Mouse (Mus musculus) intestine, postnatal 0 days (tissue): ENCODE results near the gene Robo1. TPM values are rescaled to one million over a fixed set of nuclear protein-coding genes. Genes with fewer than 3 reads are reported as not detected.
"Not testable (repeated sequence)": the region's sequence is repeated elsewhere in the genome, so short reads cannot be mapped to it uniquely, and the experiment has no call there.

Source experiments
- ATAC-seq: fragments of 200-750 bp; cut with Nextera tagmentation; 2 replicates; pipeline ENCODE4 v1.8.0; 2017; ENCODE audit warnings: mild to moderate bottlenecking, moderate TSS enrichment, moderate library complexity
- H3K27ac ChIP-seq: fragments of 300-500 bp; sonication (generic); 2 replicates; pipeline ENCODE4 v1.5.1; 2014; ENCODE audit warnings: mild to moderate bottlenecking, low read depth, low read length, moderate library complexity
- H3K27me3 ChIP-seq: fragments of 300-500 bp; sonication (generic); replicated peaks from 2 replicates; pipeline ENCODE4 v1.6.1; 2014; ENCODE audit warnings: low read length, mixed read lengths; ENCODE audit not compliant: control insufficient read depth, insufficient read depth
- H3K36me3 ChIP-seq: fragments of 300-500 bp; sonication (generic); 2 replicates; pipeline ENCODE4 v1.6.1; 2014; ENCODE audit warnings: mild to moderate bottlenecking, moderate library complexity; ENCODE audit not compliant: control insufficient read depth, insufficient read depth
- H3K4me1 ChIP-seq: fragments of 300-500 bp; sonication (generic); replicated peaks from 2 replicates; pipeline ENCODE4 v1.6.1; 2014; ENCODE audit warnings: antibody characterized with exemption, low read length, mixed read lengths; ENCODE audit not compliant: control insufficient read depth, insufficient read depth
- H3K4me2 ChIP-seq: fragments of 300-500 bp; sonication (generic); replicated peaks from 2 replicates; pipeline ENCODE4 v1.6.1; 2014; ENCODE audit warnings: low read depth, mild to moderate bottlenecking, moderate library complexity
- H3K4me3 ChIP-seq: fragments of 300-500 bp; sonication (generic); 2 replicates; pipeline ENCODE4 v1.5.1; 2014; ENCODE audit warnings: low read depth, low read length
- H3K9ac ChIP-seq: fragments of 300-500 bp; sonication (generic); 2 replicates; pipeline ENCODE4 v1.6.1; 2014; ENCODE audit warnings: mild to moderate bottlenecking, low read depth, low read length
- H3K9me3 ChIP-seq: fragments of 300-500 bp; sonication (generic); 2 replicates; pipeline ENCODE4 v1.6.1; 2016; ENCODE audit warnings: mixed run types; ENCODE audit not compliant: control insufficient read depth
- CTCF ChIP-seq: sonication (generic); IDR thresholded peaks from 2 replicates; pipeline ENCODE4 v1.5.1; 2016; ENCODE audit warnings: low read depth, mild to moderate bottlenecking, control low read depth, antibody characterized with exemption, moderate library complexity
- WGBS: fragments of 180-500 bp; shearing (Covaris S2); extraction: QIAGEN DNeasy Blood & Tissue Kit; methylation state at CpG from one replicate; pipeline ENCODE4 v1.1.7; 2014; 5-methylcytosine and 5-hydroxymethylcytosine counted together
- polyA plus RNA-seq: library from polyadenylated mRNA; unstranded; fragments of >200 nt; fragmentation: Nextera tagmentation; extraction: Ambion mirVana; gene quantifications from 2 replicates; pipeline ENCODE4 v1.2.1, GENCODE M21; 2015

The Robo1 gene
- polyA plus RNA-seq, 1 experiment from 2014 or later: 2.7 TPM

DNA sequence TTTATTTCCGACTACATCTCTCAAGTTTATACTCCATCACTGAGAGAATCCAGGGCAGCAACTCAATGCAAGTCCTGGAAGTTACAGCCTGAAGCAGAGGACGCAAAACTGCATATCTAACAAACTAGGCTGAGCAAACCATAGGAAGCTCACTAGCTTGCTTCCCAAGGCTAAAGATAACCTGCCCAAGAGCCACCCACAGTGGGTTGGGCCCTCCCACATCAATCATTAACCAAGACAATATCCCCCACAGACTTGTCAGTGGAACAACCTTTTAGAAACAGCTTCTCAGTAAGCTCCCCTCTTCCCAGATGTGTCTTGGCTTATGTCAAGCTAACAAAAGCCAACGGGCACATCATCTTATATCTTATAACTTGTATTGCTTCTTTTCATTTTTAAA is 235.8 kb downstream of the Robo1 start:
- no peak overlapping the region for H3K9ac ChIP-seq
- no peak overlapping the region for H3K4me3 ChIP-seq
- no peaks in the 10 kb centered on the region for H3K4me1 ChIP-seq
- H3K9me3 ChIP-seq: no peaks in the 10 kb centered on the region
- WGBS: 36% methylated on average over 3 of the region's 3 CpGs
- no peak for ATAC-seq
- H3K27ac ChIP-seq: no peak overlapping the region
- no peaks in the 10 kb centered on the region for H3K36me3 ChIP-seq
- TF ChIP-seq CTCF: no peak
- no peak overlapping the region for H3K4me2 ChIP-seq
- no peaks in the 10 kb centered on the region for H3K27me3 ChIP-seq

DNA sequence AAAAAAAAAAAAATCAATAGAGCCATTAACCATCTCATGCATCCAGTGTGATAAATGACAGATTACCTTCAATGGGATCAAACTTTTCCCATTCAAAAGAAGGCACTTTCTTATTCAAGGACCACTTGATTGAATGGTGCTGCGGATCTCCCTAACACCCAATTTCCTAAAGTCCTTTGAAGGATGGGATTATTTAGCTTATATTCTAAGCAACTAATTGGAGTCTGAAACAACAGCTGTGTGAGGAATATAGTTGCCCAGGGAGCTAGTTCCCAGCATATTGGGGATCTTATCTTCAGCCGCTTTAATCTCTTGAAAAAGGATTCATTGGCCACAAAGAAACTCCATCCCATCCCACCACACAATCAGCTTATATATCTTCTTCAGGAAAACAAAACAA is 236.8 kb downstream of the Robo1 start:
- Histone ChIP-seq H3K36me3 (no peaks in the 10 kb centered on the region), H3K27ac (no peak overlapping the region), H3K4me2 (no peak overlapping the region), H3K4me3 (no peak overlapping the region), H3K27me3 (no peaks in the 10 kb centered on the region), H3K4me1 (no peaks in the 10 kb centered on the region), H3K9ac (no peak overlapping the region), H3K9me3 (no peaks in the 10 kb centered on the region)
- ATAC-seq: no peak
- TF ChIP-seq CTCF: no peak
- WGBS: 83% methylated on average over 2 of the region's 2 CpGs

DNA sequence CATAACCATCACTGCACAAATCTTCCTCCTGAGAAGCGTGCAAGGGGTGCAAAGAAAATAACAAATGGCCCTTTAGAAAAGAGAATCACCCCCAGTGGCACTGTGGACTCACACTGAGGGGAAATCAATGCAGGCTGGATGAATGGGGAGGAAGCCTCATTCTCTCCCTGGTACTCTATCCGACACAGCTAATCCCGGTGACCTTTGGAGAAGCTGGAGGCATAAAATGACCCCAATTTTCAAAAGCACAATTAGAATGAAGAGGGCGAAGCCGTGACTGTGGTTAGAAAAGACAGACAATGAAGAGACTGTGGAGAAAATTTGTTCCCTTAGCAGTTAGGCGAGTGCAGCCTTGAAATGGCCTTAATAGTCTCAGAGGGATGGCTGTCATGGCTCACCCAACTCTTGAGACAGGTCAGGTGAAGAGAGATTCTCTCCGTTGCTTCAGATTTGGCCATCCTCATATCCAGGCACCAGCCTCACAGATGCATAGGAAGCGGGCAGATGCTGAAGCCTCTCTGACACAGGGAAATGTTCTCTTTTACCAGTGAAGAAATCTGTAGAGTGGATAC is 243.7 kb downstream of the Robo1 start:
- Histone ChIP-seq H3K4me3 (no peak overlapping the region), H3K9ac (no peak overlapping the region), H3K9me3 (no peaks in the 10 kb centered on the region), H3K36me3 (no peaks in the 10 kb centered on the region), H3K27me3 (no peaks in the 10 kb centered on the region), H3K27ac (no peak overlapping the region), H3K4me2 (no peak overlapping the region), H3K4me1 (no peaks in the 10 kb centered on the region)
- 73% methylated on average over 8 of the region's 8 CpGs for WGBS
- TF ChIP-seq CTCF: no peak
- no peak for ATAC-seq

- Histone ChIP-seq H3K9ac (no peak overlapping the region), H3K9me3 (no peaks in the 10 kb centered on the region), H3K36me3 (no peaks in the 10 kb centered on the region), H3K4me3 (no peak overlapping the region), H3K4me2 (no peak overlapping the region), H3K4me1 (no peaks in the 10 kb centered on the region), H3K27me3 (no peaks in the 10 kb centered on the region), H3K27ac (no peak overlapping the region)
- no peak for TF ChIP-seq CTCF
- ATAC-seq: no peak
- 65% methylated on average over 5 of the region's 5 CpGs for WGBS
These were observed 245.6 kb downstream of the Robo1 start for GRCm38 (mm10) chr16:72553713-72554112.

DNA sequence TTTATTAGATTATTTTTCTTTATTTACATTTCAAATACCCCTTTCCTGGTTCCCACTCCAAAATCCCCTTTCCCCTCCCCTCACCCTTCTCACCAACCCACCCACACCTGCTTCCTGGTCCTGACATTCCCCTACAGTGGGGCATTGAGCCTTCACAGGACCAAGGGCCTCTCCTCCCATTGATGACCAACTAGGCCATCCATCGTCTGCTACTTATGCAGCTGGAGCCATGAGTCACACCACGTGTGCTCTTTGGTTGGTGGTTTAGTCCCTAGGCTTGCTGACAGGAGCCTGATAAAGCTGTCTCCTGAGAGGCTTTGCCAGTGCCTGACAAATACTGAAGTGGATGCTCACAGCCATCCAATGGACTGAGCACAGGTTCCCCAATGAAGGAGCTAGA is 254.0 kb downstream of the Robo1 start:
- 41% methylated on average over 2 of the region's 2 CpGs for WGBS

DNA sequence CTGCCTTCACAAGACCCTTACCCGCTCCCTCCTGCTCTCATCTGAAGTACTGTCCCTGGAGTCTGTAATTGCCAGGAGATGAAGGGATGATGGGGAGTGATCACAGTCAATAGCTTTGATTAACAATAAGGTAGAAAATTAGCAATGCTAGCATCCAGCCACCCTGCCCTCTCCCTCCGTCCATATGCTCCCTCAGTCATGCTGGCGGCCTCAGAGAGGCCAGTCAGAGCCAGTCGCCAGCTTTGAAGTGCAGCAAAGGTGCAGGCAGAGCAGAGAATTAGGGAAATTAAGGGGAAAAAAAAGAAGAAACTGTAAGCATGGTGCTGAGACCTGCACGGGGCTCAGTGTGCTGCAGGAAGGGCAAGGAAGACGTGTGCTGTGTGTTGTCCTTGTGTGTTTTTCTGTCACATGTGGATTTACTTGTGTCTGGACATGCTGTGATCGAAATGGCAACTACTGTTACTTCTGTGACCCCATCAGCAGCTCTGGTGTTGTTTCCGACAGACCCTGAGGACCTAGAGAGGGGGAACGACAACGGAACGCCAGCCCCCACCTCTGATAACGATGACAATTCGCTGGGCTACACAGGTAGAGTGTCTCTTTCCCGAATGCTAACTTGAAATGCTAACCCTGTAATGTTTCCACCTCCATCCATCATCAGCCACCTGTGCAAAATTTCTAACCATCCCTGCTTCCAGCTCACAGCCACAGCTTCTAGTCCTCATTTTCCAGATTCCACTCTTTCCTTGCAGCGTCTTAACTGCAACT is 255.3 kb downstream of the Robo1 start:
- Histone ChIP-seq H3K4me2 (no peak overlapping the region), H3K9me3 (no peaks in the 10 kb centered on the region), H3K9ac (no peak overlapping the region), H3K4me1 (no peaks in the 10 kb centered on the region), H3K27ac (no peak overlapping the region), H3K4me3 (no peak overlapping the region), H3K27me3 (no peaks in the 10 kb centered on the region), H3K36me3 (no peaks in the 10 kb centered on the region)
- ATAC-seq: no peak
- no peak for TF ChIP-seq CTCF
- WGBS: 31% methylated on average over 15 of the region's 15 CpGs

More for the DNA sequence above, 254.0 kb downstream of the Robo1 start:
- not testable (repeated sequence) for H3K4me2 ChIP-seq, H3K9ac ChIP-seq, H3K9me3 ChIP-seq, H3K4me1 ChIP-seq, H3K36me3 ChIP-seq, H3K4me3 ChIP-seq, ATAC-seq, H3K27ac ChIP-seq, H3K27me3 ChIP-seq
